ENCODE assay signal across 23 mouse cellular contexts in the genomic region with DNA sequence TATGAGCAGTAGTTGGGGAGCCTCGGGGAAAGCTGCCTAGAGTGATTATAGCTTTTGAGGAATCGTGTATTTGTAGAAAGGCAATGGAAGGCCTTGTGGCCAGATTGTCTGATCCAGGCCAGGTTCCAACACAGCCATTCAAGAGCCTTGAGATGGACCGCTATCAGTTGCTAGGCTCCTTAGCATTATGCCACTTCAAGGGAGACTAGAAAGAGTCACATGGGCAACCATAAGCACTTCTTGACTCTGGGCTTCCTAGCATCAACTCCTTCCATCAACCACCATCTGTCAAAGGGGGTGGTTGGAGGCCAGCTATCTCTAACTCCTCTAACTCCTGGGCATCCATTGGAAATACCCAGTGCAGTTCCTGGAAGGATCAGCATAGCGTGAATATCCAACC. TPM values are rescaled to one million over a fixed set of nuclear protein-coding genes. Genes with fewer than 3 reads are reported as not detected.
DNase-seq lines count a peak whose midpoint lies in the region; ATAC-seq and TF ChIP-seq lines count a peak whose summit lies in the region.
"Had no signal": no experiment of that assay in that cellular context is flagged by ENCODE, and none has a peak within 500 bp of the region (broad histone marks: within the 10 kb centered on the region; RNA-seq: fewer than 3 reads in every experiment).

No protein-coding gene starts in this region.

- TF ChIP-seq POLR2A in embryonic fibroblast, embryonic 13.5 days (IDR thresholded peaks at IDR 0.05; ENCODE audit: low read depth, low read length), result no peak
- 0 out of 2 replicates have a peak, but pooled peaks have one; percentile 5 for TF ChIP-seq POLR2A in limb, embryonic 14.5 days (IDR thresholded peaks at IDR 0.05; ENCODE audit: borderline replicate concordance, extremely low read depth, insufficient read depth, insufficient read length)

- 32% methylated on average over 4 of the region's 4 CpGs for WGBS in kidney, embryonic 15.5 days
- whole genome bisulfite sequencing in limb, embryonic 14.5 days, result 13% methylated on average over 4 of the region's 4 CpGs
- 6% methylated on average over 4 of the region's 4 CpGs for WGBS in neural tube, embryonic 14.5 days
- 2% methylated on average over 4 of the region's 4 CpGs for WGBS in forebrain, postnatal 0 days

- peak overlapping the region; percentile 39 for H3K4me3 ChIP-seq in kidney, embryonic 15.5 days (replicated peaks)
- H3K4me3 ChIP-seq in embryonic fibroblast, embryonic 13.5 days (ENCODE audit: insufficient read depth, low read length), result no peak overlapping the region
- H3K4me3 ChIP-seq in limb, embryonic 14.5 days (replicated peaks; ENCODE audit: low read length), result peak overlapping the region; percentile 90
- peak overlapping the region; percentile 7; the same call in 1 of the 2 replicates for H3K4me3 ChIP-seq in neural tube, embryonic 14.5 days (ENCODE audit: low read depth, low read length)
- no peak overlapping the region for H3K4me3 ChIP-seq in forebrain, postnatal 0 days (ENCODE audit: low read depth, low read length)
- H3K4me3 ChIP-seq: embryonic facial prominence, embryonic 10.5 days; erythroblast, embryonic 14.5 days; hindbrain, embryonic 13.5 days; layer of hippocampus, adult 2 months had no signal

- H3K9ac ChIP-seq in kidney, embryonic 15.5 days, result 0 out of 2 replicates have a peak overlapping the region, but pooled peaks have one; percentile 42
- peak overlapping the region; percentile 98 for H3K9ac ChIP-seq in limb, embryonic 14.5 days (ENCODE audit: low read depth, low read length, severe bottlenecking)
- H3K9ac ChIP-seq in neural tube, embryonic 14.5 days (replicated peaks; ENCODE audit: low read depth, low read length), result no peak overlapping the region
- H3K9ac ChIP-seq in forebrain, postnatal 0 days, result no peak overlapping the region
- H3K9ac ChIP-seq: hindbrain, embryonic 13.5 days had no signal

- H3K36me3 ChIP-seq in kidney, embryonic 15.5 days, result no peaks in the 10 kb centered on the region
- H3K36me3 ChIP-seq in limb, embryonic 14.5 days (ENCODE audit: control insufficient read depth, insufficient read depth, low read length), result peaks cover 39% of the 10 kb centered on the region
- no peaks in the 10 kb centered on the region for H3K36me3 ChIP-seq in neural tube, embryonic 14.5 days (ENCODE audit: control insufficient read depth, insufficient read depth, low read length)
- H3K36me3 ChIP-seq in forebrain, postnatal 0 days (ENCODE audit: insufficient read depth), result no peaks in the 10 kb centered on the region
- H3K36me3 ChIP-seq: embryonic facial prominence, embryonic 10.5 days; hindbrain, embryonic 13.5 days had no signal

- peaks cover 47% of the 10 kb centered on the region for H3K4me1 ChIP-seq in kidney, embryonic 15.5 days
- H3K4me1 ChIP-seq in embryonic fibroblast, embryonic 13.5 days (ENCODE audit: control insufficient read depth, insufficient read depth, low read length), result no peaks in the 10 kb centered on the region
- H3K4me1 ChIP-seq in limb, embryonic 14.5 days (ENCODE audit: control insufficient read depth, insufficient read depth, low read length), result peaks cover 24% of the 10 kb centered on the region
- no peaks in the 10 kb centered on the region for H3K4me1 ChIP-seq in neural tube, embryonic 14.5 days (ENCODE audit: control insufficient read depth, insufficient read depth, low read length)
- no peaks in the 10 kb centered on the region for H3K4me1 ChIP-seq in forebrain, postnatal 0 days (ENCODE audit: insufficient read depth)

- ATAC-seq in kidney, embryonic 15.5 days (replicated peaks; ENCODE audit: low FRiP score), result no peak
- ATAC-seq in limb, embryonic 14.5 days (ENCODE audit: low FRiP score, low read depth), result no peak
- ATAC-seq in neural tube, embryonic 14.5 days (ENCODE audit: low read depth), result no peak
- ATAC-seq in forebrain, postnatal 0 days, result no peak
- ATAC-seq: midbrain, embryonic 16.5 days had no signal

- H3K27me3 ChIP-seq in kidney, embryonic 15.5 days, result peaks cover 58% of the 10 kb centered on the region
- H3K27me3 ChIP-seq in limb, embryonic 14.5 days (ENCODE audit: control insufficient read depth, insufficient read depth, low read length), result no peaks in the 10 kb centered on the region
- H3K27me3 ChIP-seq in neural tube, embryonic 14.5 days (ENCODE audit: control insufficient read depth, insufficient read depth, low read length), result peaks cover 34% of the 10 kb centered on the region
- H3K27me3 ChIP-seq in forebrain, postnatal 0 days (ENCODE audit: insufficient read depth, low read length), result peaks cover 93% of the 10 kb centered on the region

- peak overlapping the region; percentile 74 for H3K4me2 ChIP-seq in kidney, embryonic 15.5 days
- H3K4me2 ChIP-seq in limb, embryonic 14.5 days (replicated peaks; ENCODE audit: low read depth, low read length, severe bottlenecking), result peak overlapping the region; percentile 96
- peak overlapping the region; percentile 36 for H3K4me2 ChIP-seq in neural tube, embryonic 14.5 days (ENCODE audit: low read depth, low read length)
- no peak overlapping the region for H3K4me2 ChIP-seq in forebrain, postnatal 0 days (ENCODE audit: low read depth)
- H3K4me2 ChIP-seq: hindbrain, embryonic 13.5 days had no signal

- peak overlapping the region; percentile 86; the same call in 1 of the 2 replicates for H3K27ac ChIP-seq in kidney, embryonic 15.5 days
- peak overlapping the region; percentile 60; the same call in 1 of the 2 replicates for H3K27ac ChIP-seq in embryonic fibroblast, embryonic 13.5 days (ENCODE audit: insufficient read depth, low read length)
- peak overlapping the region; percentile 95 for H3K27ac ChIP-seq in limb, embryonic 14.5 days (replicated peaks; ENCODE audit: low read depth, low read length)
- H3K27ac ChIP-seq in neural tube, embryonic 14.5 days (ENCODE audit: low read depth, low read length), result peak overlapping the region; percentile 12; the same call in 1 of the 2 replicates
- no peak overlapping the region for H3K27ac ChIP-seq in forebrain, postnatal 0 days (ENCODE audit: low read depth, low read length)
- H3K27ac ChIP-seq: embryonic facial prominence, embryonic 10.5 days; hindbrain, embryonic 13.5 days; layer of hippocampus, adult 2 months had no signal

- no peak for DNase-seq in kidney, postnatal 4 days
- no peak for DNase-seq in limb, embryonic 14.5 days (ENCODE audit: low spot score)
- no peak for DNase-seq in cerebellum, adult 9-11 months
- DNase-seq in forebrain, postnatal 0 days, result no peak
- DNase-seq: cerebellum, postnatal 25 days; gastrocnemius, postnatal 10 days; left cerebral cortex, postnatal 4 days; lung, postnatal 14 days had no signal

- TF ChIP-seq CTCF in embryonic fibroblast, embryonic 13.5 days (IDR thresholded peaks at IDR 0.05; ENCODE audit: borderline replicate concordance, insufficient read depth, low read length), result no peak
- no peak for TF ChIP-seq CTCF in forebrain, postnatal 0 days (IDR thresholded peaks at IDR 0.05; ENCODE audit: low read depth)

- no peaks in the 10 kb centered on the region for H3K9me3 ChIP-seq in kidney, embryonic 15.5 days (replicated peaks)
- H3K9me3 ChIP-seq in limb, embryonic 14.5 days (ENCODE audit: control insufficient read depth, low read length), result no peaks in the 10 kb centered on the region
- H3K9me3 ChIP-seq in neural tube, embryonic 14.5 days (ENCODE audit: control insufficient read depth, low read length), result no peaks in the 10 kb centered on the region
- no peaks in the 10 kb centered on the region for H3K9me3 ChIP-seq in forebrain, postnatal 0 days (ENCODE audit: low read length)
- H3K9me3 ChIP-seq: embryonic facial prominence, embryonic 10.5 days; hindbrain, embryonic 13.5 days had no signal

RNA-seq across cellular contexts. Expression of gene Hoxa11, which starts 4.2 kb away (rescaled TPM):
- 34.3 and 34.8 TPM in 2 replicates for polyA plus RNA-seq in kidney, embryonic 15.5 days (2015; fragmentation: Nextera tagmentation; extraction: Ambion mirVana)
- polyA plus RNA-seq in embryonic fibroblast, embryonic 13.5 days (2011; ENCODE audit: insufficient read length, low read depth, missing spikeins), result 5.1 and 9.2 TPM in 2 replicates
- polyA plus RNA-seq in limb, embryonic 14.5 days (2012; rRNA removed), result 32.6 and 41.2 TPM in 2 replicates
- 31.1 and 39.0 TPM in 2 replicates for polyA plus RNA-seq in limb, embryonic 14.5 days (2014; fragmentation: Nextera tagmentation; extraction: Ambion mirVana)
- polyA plus RNA-seq in neural tube, embryonic 14.5 days (2014; fragmentation: Nextera tagmentation; extraction: Ambion mirVana), result 0.09 TPM in 1 of 2 replicates, not detected in the other
- not detected in 2 replicates for total RNA-seq in forebrain, postnatal 0 days (2014; rRNA removed)
- not detected in 2 replicates for polyA plus RNA-seq in forebrain, postnatal 0 days (2015; fragmentation: Nextera tagmentation; extraction: Ambion mirVana)
- total RNA-seq: adrenal gland, adult 18-20 months; heart, adult 8-10 months; layer of hippocampus, adult 2 months; left cerebral cortex, postnatal 4 days; MEL had no signal
- polyA plus RNA-seq: embryonic facial prominence, embryonic 10.5 days; erythroblast, embryonic 14.5 days; heart, postnatal 0 days; hindbrain, embryonic 13.5 days; liver, embryonic 16.5 days; midbrain, embryonic 16.5 days; testis, adult 2 months had no signal

RNA-seq across cellular contexts. Expression of gene Hoxa10, which starts 9.2 kb away (rescaled TPM):
- 157 and 172 TPM in 2 replicates for polyA plus RNA-seq in kidney, embryonic 15.5 days (2015; fragmentation: Nextera tagmentation; extraction: Ambion mirVana)
- polyA plus RNA-seq in embryonic fibroblast, embryonic 13.5 days (2011; ENCODE audit: insufficient read length, low read depth, missing spikeins), result 12.1 and 18.2 TPM in 2 replicates
- 111 and 136 TPM in 2 replicates for polyA plus RNA-seq in limb, embryonic 14.5 days (2012; rRNA removed)
- polyA plus RNA-seq in limb, embryonic 14.5 days (2014; fragmentation: Nextera tagmentation; extraction: Ambion mirVana), result 117 and 149 TPM in 2 replicates
- polyA plus RNA-seq in neural tube, embryonic 14.5 days (2014; fragmentation: Nextera tagmentation; extraction: Ambion mirVana), result 50.5 and 79.4 TPM in 2 replicates
- total RNA-seq in forebrain, postnatal 0 days (2014; rRNA removed), result not detected in 2 replicates
- not detected in 2 replicates for polyA plus RNA-seq in forebrain, postnatal 0 days (2015; fragmentation: Nextera tagmentation; extraction: Ambion mirVana)
- total RNA-seq: heart, adult 8-10 months; layer of hippocampus, adult 2 months; left cerebral cortex, postnatal 4 days; MEL had no signal
- polyA plus RNA-seq: embryonic facial prominence, embryonic 10.5 days; erythroblast, embryonic 14.5 days; frontal cortex, adult 2 months; heart, postnatal 0 days; midbrain, embryonic 16.5 days had no signal

RNA-seq across cellular contexts. Expression of gene Hoxa13, which starts 10.9 kb away (rescaled TPM):
- 0.13 and 0.43 TPM in 2 replicates for polyA plus RNA-seq in kidney, embryonic 15.5 days (2015; fragmentation: Nextera tagmentation; extraction: Ambion mirVana)
- 3.3 and 5.0 TPM in 2 replicates for polyA plus RNA-seq in embryonic fibroblast, embryonic 13.5 days (2011; ENCODE audit: insufficient read length, low read depth, missing spikeins)
- polyA plus RNA-seq in limb, embryonic 14.5 days (2012; rRNA removed), result 26.0 and 37.6 TPM in 2 replicates
- 16.0 and 24.1 TPM in 2 replicates for polyA plus RNA-seq in limb, embryonic 14.5 days (2014; fragmentation: Nextera tagmentation; extraction: Ambion mirVana)
- not detected in 2 replicates for polyA plus RNA-seq in neural tube, embryonic 14.5 days (2014; fragmentation: Nextera tagmentation; extraction: Ambion mirVana)
- not detected in 2 replicates for total RNA-seq in forebrain, postnatal 0 days (2014; rRNA removed)
- polyA plus RNA-seq in forebrain, postnatal 0 days (2015; fragmentation: Nextera tagmentation; extraction: Ambion mirVana), result not detected in 2 replicates
- total RNA-seq: adrenal gland, adult 18-20 months; heart, adult 8-10 months; layer of hippocampus, adult 2 months; left cerebral cortex, postnatal 4 days; MEL had no signal
- polyA plus RNA-seq: embryonic facial prominence, embryonic 10.5 days; erythroblast, embryonic 14.5 days; frontal cortex, adult 2 months; heart, postnatal 0 days; hindbrain, embryonic 13.5 days; liver, embryonic 16.5 days; midbrain, embryonic 16.5 days; testis, adult 2 months had no signal

RNA-seq across cellular contexts. Expression of gene Hoxa9, which starts 18.9 kb away (rescaled TPM):
- polyA plus RNA-seq in kidney, embryonic 15.5 days (2015; fragmentation: Nextera tagmentation; extraction: Ambion mirVana), result 53.4 and 65.1 TPM in 2 replicates
- polyA plus RNA-seq in embryonic fibroblast, embryonic 13.5 days (2011; ENCODE audit: insufficient read length, low read depth, missing spikeins), result 9.9 and 13.6 TPM in 2 replicates
- 107 and 134 TPM in 2 replicates for polyA plus RNA-seq in limb, embryonic 14.5 days (2012; rRNA removed)
- polyA plus RNA-seq in limb, embryonic 14.5 days (2014; fragmentation: Nextera tagmentation; extraction: Ambion mirVana), result 39.0 and 45.2 TPM in 2 replicates
- 122 and 151 TPM in 2 replicates for polyA plus RNA-seq in neural tube, embryonic 14.5 days (2014; fragmentation: Nextera tagmentation; extraction: Ambion mirVana)
- not detected in 2 replicates for total RNA-seq in forebrain, postnatal 0 days (2014; rRNA removed)
- polyA plus RNA-seq in forebrain, postnatal 0 days (2015; fragmentation: Nextera tagmentation; extraction: Ambion mirVana), result not detected in 2 replicates
- total RNA-seq: heart, adult 8-10 months; layer of hippocampus, adult 2 months; left cerebral cortex, postnatal 4 days; MEL had no signal
- polyA plus RNA-seq: embryonic facial prominence, embryonic 10.5 days; erythroblast, embryonic 14.5 days; frontal cortex, adult 2 months; heart, postnatal 0 days; midbrain, embryonic 16.5 days had no signal

RNA-seq across cellular contexts. Expression of gene Hoxa7, which starts 28.2 kb away (rescaled TPM):
- polyA plus RNA-seq in kidney, embryonic 15.5 days (2015; fragmentation: Nextera tagmentation; extraction: Ambion mirVana), result 26.7 and 27.2 TPM in 2 replicates
- 15.8 and 21.6 TPM in 2 replicates for polyA plus RNA-seq in embryonic fibroblast, embryonic 13.5 days (2011; ENCODE audit: insufficient read length, low read depth, missing spikeins)
- 15.8 and 17.0 TPM in 2 replicates for polyA plus RNA-seq in limb, embryonic 14.5 days (2012; rRNA removed)
- 8.9 and 10.1 TPM in 2 replicates for polyA plus RNA-seq in limb, embryonic 14.5 days (2014; fragmentation: Nextera tagmentation; extraction: Ambion mirVana)
- 90.8 and 110 TPM in 2 replicates for polyA plus RNA-seq in neural tube, embryonic 14.5 days (2014; fragmentation: Nextera tagmentation; extraction: Ambion mirVana)
- total RNA-seq in forebrain, postnatal 0 days (2014; rRNA removed), result not detected in 2 replicates
- not detected in 2 replicates for polyA plus RNA-seq in forebrain, postnatal 0 days (2015; fragmentation: Nextera tagmentation; extraction: Ambion mirVana)
- total RNA-seq: layer of hippocampus, adult 2 months; left cerebral cortex, postnatal 4 days; MEL had no signal
- polyA plus RNA-seq: embryonic facial prominence, embryonic 10.5 days; frontal cortex, adult 2 months; midbrain, embryonic 16.5 days had no signal

Comparison
In these comparisons a context has a peak if more than half of its experiments do, and no peak if none do; other contexts are left out.
1. H3K4me3 ChIP-seq: peak in kidney, embryonic 15.5 days (single experiment), limb, embryonic 14.5 days (single experiment) and neural tube, embryonic 14.5 days (single experiment); none in embryonic fibroblast, embryonic 13.5 days (single experiment) and forebrain, postnatal 0 days (single experiment).
2. H3K9ac ChIP-seq: peak in kidney, embryonic 15.5 days (single experiment) and limb, embryonic 14.5 days (single experiment); none in neural tube, embryonic 14.5 days (single experiment) and forebrain, postnatal 0 days (single experiment).
3. RNA of gene Hoxa10, which starts 9.2 kb away (polyA plus RNA-seq): 157 to 172 TPM in kidney, embryonic 15.5 days, 111 to 149 TPM in limb, embryonic 14.5 days, 50.5 to 79.4 TPM in neural tube, embryonic 14.5 days and 12.1 to 18.2 TPM in embryonic fibroblast, embryonic 13.5 days; not detected in forebrain, postnatal 0 days; every median in the first group is over 10 times any median in the second.